Mouse (Mus musculus) liver, adult 2 months (tissue): Measurements from ENCODE around the gene Nop9.

Experiments
- CTCF ChIP-seq: fragments of 200-500 bp; IDR thresholded peaks from 2 replicates; pipeline ENCODE4 v1.5.1; 2011; ENCODE audit warnings: low read depth, low read length, control low read depth
- POLR2A ChIP-seq: fragments of 200-500 bp; IDR thresholded peaks from 2 replicates; pipeline ENCODE4 v1.6.1; 2011; ENCODE audit warnings: low read length, control low read depth; ENCODE audit not compliant: insufficient read depth; ENCODE audit errors: extremely low read depth

DNA sequence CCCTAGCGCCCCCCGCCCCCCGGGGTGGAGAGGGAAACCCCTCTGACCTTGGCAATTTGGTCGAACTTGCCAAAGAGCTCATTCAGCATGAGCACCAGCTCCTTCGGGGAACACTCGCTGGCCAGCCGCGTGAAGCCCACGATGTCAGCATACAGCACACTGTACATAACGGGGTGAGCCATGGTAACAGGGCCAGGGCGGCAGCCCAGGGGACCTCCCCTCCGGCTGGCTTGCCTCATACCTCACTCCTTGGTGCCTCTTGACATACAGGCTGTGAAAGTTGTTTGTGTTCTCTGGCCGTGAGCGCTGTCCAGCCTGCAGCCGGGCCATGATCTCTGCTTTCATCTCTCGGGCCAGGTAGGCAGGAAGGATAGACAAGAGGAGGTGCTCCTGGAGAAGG is 34.2 kb downstream of the Nop9 start:
- no peak for TF ChIP-seq CTCF
- TF ChIP-seq POLR2A, result no peak
